Mouse (Mus musculus): ENCODE measurements around the gene Tmem273.

The Tmem273 gene

DNA sequence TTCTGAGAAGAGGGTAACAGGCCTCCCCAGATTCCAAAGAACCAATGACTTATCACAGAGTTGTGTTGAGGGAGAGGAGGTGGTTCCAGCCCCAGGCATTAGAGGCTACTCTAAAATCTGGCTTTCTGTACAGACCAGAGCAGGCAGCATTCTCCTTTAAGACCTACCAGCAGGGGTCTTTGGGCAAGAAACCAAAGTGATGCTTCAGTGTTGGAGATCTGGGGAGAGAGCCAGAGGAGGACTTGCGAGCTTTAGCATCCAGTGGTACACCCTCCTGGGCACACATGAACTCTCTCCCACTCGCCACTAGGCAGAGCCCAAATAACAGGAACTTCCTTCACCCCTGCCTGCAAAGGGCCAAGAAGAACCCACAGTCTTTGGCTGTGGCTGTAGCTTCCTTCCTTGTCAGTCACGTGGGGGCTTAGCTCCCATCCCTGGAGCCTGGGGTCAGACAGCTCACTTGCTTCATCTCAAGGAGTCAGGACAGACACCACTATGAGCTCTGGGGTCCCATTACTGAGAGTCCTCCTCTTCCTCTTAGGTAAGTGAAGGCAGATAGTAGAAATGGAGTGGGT is at the start of gene Tmem273:
Gene Tmem273, plus strand, starts transcription at position 408 of the 575 bp plus-strand sequence.
- no peak for DNase-seq

GRCm38 (mm10) chr14:32736561-32736960 is 49.2 kb upstream of the Tmem273 start:
- DNase-seq: no peak

DNA sequence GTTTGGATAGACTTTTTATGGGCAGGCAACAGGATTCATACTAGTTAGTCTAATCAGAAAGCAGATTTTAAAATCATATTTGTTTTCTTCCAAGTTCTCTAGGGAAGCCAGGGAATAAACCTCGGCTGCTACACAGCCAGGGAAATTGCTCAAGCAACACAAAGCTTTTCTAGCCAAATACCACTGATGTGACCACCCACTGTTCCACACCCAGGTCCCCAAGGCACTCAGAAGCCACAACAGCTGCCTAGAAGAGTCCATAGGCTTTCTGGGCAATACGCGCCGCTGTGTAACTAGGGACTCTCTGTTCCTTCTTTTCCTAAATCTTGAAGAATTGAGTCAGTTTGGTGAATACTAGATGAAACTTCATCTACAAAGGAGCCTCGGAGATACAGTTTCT is 47.2 kb upstream of the Tmem273 start:
- no peak for DNase-seq

DNA sequence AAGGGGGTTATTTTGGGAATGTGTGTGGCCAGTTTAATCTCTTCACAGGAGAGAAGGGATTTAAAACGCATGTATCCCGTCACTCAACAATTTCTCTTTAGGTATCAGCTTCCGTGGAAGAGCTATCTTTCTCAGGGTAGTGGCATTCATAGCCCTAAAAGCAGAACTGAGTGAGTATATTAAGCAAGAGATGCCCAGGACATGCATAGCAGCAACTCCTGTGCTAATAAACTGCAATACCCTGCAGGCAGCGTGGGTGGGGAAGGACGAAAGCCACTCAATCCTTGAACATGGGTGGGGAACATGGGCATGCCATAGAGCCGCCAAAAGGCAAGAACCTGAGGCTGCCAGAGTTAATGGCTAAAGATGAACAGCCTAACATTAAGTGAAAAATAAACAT is 37.2 kb upstream of the Tmem273 start:
- DNase-seq: no peak

DNA sequence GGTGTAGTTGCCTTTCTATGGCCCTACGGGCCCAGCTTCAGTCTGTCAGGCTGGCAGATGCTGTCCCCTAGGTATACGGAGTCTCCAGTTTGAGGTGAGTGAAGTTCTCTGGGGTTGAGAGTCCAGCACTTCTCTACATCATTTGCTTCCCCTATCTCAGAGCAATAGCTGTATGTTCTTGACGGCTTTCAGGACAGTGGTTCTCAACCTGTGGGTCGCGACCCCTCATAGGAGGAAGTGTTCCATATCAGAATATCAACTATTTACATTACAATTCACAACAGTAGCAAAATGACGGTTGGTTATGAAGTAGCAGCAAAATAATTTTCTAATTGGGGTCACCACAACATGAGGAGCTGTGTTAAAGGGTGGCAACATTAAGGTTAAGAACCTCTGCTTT is 35.0 kb upstream of the Tmem273 start:
- no peak for DNase-seq

DNA sequence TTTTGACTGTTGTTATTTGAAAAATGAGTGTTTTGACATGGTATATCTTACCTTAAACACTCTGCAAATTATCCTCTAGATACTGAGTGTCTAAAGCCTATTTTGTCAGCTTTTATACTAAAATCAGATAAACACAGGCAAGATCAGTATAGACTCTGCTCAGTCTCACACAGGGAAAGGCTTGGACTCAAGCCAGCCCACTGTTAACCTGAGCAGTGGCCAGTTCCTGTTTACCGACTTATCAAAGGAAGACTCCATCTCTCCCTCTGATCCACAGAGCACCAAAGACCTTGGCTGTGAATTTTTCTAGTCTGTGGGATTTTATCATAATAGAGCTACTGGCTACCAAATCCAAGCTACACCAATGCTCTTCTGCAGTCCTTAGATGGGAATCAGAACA is 31.5 kb upstream of the Tmem273 start:
- DNase-seq: no peak

GRCm38 (mm10) chr14:32762177-32762576 is 23.6 kb upstream of the Tmem273 start:
- DNase-seq: no peak

GRCm38 (mm10) chr14:32770563-32770962 is 15.2 kb upstream of the Tmem273 start:
- DNase-seq: no peak

DNA sequence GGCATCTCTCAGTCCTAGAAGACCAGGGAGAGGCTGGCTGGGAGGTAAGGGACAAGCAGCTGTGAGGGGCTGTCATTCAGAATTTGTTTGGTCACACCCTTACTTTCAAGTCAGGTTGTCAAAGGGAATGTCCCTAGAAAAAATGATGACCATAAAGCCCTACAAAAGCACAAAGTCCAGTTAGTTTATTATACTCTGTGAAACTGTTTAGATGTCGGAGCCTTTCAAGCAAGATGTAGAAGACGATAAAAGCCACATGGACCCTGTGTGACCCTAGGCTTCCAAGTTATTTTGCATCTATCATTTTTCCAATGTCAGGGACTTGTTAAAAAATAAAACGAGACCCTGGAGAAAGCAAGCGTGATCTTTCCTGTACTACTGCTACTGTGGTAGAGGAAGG is 13.7 kb upstream of the Tmem273 start:
- no peak for DNase-seq

DNA sequence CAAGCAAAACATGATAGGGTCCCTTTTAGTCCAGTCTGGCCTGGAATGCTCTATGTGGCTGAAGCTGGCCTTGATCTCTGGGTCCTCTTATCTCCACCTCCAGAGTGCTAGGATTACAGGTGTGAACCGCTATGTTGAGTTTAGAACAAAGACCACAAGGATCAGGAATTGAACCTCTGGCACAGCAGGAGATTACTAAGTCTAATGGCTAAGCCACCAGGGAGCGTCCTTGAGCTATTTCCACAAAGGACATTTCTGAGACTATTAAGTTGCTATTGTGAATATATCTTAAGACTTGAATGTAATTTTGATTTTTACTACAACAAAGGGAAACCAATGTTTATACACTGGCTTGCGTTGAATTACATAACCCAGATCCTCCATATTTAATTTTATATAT is 13.0 kb upstream of the Tmem273 start:
- no peak for DNase-seq

- DNase-seq: no peak
Measured at GRCm38 (mm10) chr14:32773456-32773855, 12.3 kb upstream of the Tmem273 start.

- DNase-seq: no peak
Measured at GRCm38 (mm10) chr14:32776077-32776476, 9.7 kb upstream of the Tmem273 start.

- DNase-seq: no peak
Measured at GRCm38 (mm10) chr14:32778362-32778761, 7.4 kb upstream of the Tmem273 start.

- DNase-seq: no peak
Measured at GRCm38 (mm10) chr14:32782866-32783265, 2.9 kb upstream of the Tmem273 start.

GRCm38 (mm10) chr14:32784130-32784747 is 1.5 kb upstream of the Tmem273 start:
- DNase-seq: no peak

DNA sequence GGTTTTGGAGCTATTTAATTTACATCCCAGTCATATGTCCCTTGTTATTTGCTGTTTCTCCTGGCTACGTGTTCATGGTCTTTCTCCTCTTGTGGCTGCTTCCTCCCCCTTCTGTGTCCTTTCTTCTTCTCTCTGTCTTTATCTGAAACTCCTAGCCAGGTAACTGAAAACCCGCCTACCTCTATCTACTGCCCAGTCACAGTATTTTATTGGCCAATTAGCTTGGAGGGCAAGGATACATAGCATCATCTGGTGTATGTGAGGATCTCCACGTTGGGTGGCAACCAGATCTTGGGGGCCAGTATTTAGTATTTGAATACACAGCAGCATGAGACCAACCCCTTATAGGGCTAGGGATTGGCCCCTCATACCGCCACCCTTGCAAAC is 1.0 kb upstream of the Tmem273 start:
- DNase-seq: no peak

- DNase-seq: no peak
Measured at GRCm38 (mm10) chr14:32787691-32788090, 1.9 kb downstream of the Tmem273 start.

GRCm38 (mm10) chr14:32796375-32796774 is 10.6 kb downstream of the Tmem273 start:
- DNase-seq: no peak

DNA sequence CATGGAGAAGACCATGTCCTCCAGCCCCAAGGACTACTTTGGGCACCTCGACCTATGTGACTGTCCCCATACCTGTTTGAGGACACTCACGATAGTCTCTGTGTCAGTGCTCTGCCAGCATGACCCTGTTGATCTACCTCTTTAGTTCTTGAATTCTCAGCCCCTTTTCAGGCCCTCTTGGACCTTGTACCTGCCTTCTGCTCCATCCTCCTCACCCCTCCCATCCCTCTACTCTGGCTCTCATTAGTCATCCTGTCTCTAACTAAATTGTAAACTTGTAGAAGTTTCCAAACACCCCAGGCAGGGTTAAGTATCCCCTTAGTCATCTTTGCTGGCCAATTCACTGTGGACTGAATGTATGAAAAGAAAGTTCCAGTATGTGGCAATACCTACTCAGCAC is 12.0 kb downstream of the Tmem273 start:
- DNase-seq: no peak

DNA sequence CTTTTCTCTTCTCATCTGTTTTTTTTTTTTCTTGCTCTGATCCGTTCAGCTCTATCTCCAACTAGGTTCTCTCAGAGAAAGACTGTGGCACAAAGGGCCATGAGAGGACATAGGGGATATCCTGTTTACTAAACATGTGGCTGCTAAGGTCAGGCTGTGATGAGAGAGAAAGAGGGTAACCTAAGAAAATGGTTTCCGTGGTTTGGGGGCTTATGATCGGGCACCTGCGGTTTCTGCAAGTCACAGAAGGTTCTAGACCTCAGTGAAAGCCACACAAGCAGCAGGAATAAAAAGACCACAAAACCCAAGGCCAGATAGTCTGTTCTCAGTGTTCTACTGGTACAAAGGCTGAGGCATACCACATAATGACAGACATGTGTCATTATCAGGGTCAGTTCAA is 12.6 kb downstream of the Tmem273 start:
- no peak for DNase-seq

DNA sequence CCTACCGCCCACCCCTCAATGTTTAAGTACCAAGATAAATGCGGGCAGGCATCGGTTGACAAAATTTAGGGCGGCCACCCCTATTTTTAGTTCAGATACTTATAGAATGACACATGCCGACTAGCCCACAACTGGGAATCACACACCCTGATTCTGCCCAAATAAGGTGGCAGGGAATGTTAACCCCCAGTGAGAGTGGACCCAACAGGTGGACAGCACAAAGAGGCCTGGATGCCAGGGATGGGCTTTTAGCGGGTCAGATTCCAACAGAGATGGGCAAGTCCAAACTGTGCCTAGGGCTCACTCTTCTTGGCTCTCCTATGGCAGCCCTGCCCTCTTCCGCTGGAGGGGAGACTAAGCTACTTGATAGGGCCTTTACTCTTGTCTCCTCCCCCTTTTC is 14.3 kb downstream of the Tmem273 start:
- DNase-seq: no peak

- DNase-seq: no peak
Measured at GRCm38 (mm10) chr14:32801016-32801661, 15.4 kb downstream of the Tmem273 start.

DNA sequence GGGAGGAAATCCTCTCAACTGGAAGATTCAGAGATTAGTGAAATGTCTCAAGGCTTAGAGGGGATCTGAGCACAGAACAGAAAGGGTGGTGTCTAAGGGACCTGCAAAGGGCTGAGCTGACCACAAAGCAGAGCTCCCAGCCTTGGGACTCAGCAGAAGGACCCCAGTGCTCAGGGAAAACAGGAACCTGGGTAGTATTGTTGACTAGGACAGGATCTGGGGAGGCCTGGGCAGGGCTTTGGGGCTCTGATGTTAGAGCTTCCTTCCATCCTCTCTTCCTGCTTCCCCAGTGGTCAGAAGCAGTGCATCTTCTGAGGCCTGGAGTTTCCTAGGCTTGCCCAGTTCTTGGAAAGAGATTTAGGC is 15.9 kb downstream of the Tmem273 start:
- no peak for DNase-seq

- DNase-seq: no peak
Measured at GRCm38 (mm10) chr14:32810111-32810510, 24.3 kb downstream of the Tmem273 start.

GRCm38 (mm10) chr14:32812429-32812828 is 26.7 kb downstream of the Tmem273 start:
- DNase-seq: no peak
